Comparison of ENCODE assay signal across 8 mouse cellular contexts in genomic region chr19:36534011-36534765, GRCm38 (mm10). TPM values are rescaled to one million over a fixed set of nuclear protein-coding genes. Genes with fewer than 3 reads are reported as not detected.
DNase-seq lines count a peak whose midpoint lies in the region; ATAC-seq and TF ChIP-seq lines count a peak whose summit lies in the region.

No protein-coding gene starts in this region.

- no peak for TF ChIP-seq POLR2A in spleen, adult 2 months (IDR thresholded peaks at IDR 0.05; ENCODE audit: low read depth, low read length)

- WGBS in spleen, adult 2 months = 6% methylated on average over 17 of the region's 17 CpGs
- WGBS in heart, embryonic 13.5 days = 42% methylated on average over 17 of the region's 17 CpGs
- WGBS in kidney, postnatal 0 days = 22% methylated on average over 17 of the region's 17 CpGs
- 30% methylated on average over 17 of the region's 17 CpGs for WGBS in lung, postnatal 0 days

- no peak for TF ChIP-seq EP300 in lung, postnatal 0 days (IDR thresholded peaks at IDR 0.05)

- H3K9me3 ChIP-seq in heart, embryonic 13.5 days = no peaks in the 10 kb centered on the region
- no peaks in the 10 kb centered on the region for H3K9me3 ChIP-seq in kidney, postnatal 0 days (replicated peaks; ENCODE audit: low read length)
- no peaks in the 10 kb centered on the region for H3K9me3 ChIP-seq in lung, postnatal 0 days (ENCODE audit: low read length)

- peak in 1 of 2 experiments; percentile 8 for DNase-seq in spleen, adult 2 months (ENCODE audit: low read depth in 1 of 2, low spot score in 2 of 2)
- DNase-seq in spleen, postnatal 4 days (ENCODE audit: low spot score in 2 of 2) = no peak
- DNase-seq in cerebellum, postnatal 25 days = peak; percentile 63 to 73
- DNase-seq in kidney, postnatal 0 days (ENCODE audit: low spot score) = peak; percentile 81
- peak; percentile 73 for DNase-seq in lung, postnatal 0 days (ENCODE audit: low spot score)
- peak; percentile 24 for DNase-seq in right cerebral cortex, postnatal 4 days
- no peak for DNase-seq in urinary bladder, postnatal 4 days (ENCODE audit: low spot score in 2 of 2)

- H3K9ac ChIP-seq in heart, embryonic 13.5 days = peak overlapping the region; percentile 62
- 0 out of 2 replicates have a peak overlapping the region, but pooled peaks have one; percentile 27 for H3K9ac ChIP-seq in kidney, postnatal 0 days (ENCODE audit: low read depth, low read length)
- H3K9ac ChIP-seq in lung, postnatal 0 days (replicated peaks; ENCODE audit: low read depth) = no peak overlapping the region

- H3K4me3 ChIP-seq in spleen, adult 2 months (ENCODE audit: extremely low read depth, insufficient read depth, insufficient read length) = peak overlapping the region; percentile 23; the same call in 1 of the 2 replicates
- peak overlapping the region; percentile 8 for H3K4me3 ChIP-seq in heart, embryonic 13.5 days
- H3K4me3 ChIP-seq in kidney, postnatal 0 days (replicated peaks; ENCODE audit: low read depth, low read length) = peak overlapping the region; percentile 14; the same call in 1 of the 2 replicates
- H3K4me3 ChIP-seq in lung, postnatal 0 days (ENCODE audit: low read depth, low read length) = peak overlapping the region; percentile 3; the same call in 1 of the 2 replicates

- H3K4me2 ChIP-seq in heart, embryonic 13.5 days = peak overlapping the region; percentile 57
- H3K4me2 ChIP-seq in kidney, postnatal 0 days (ENCODE audit: low read length) = peak overlapping the region; percentile 54
- peak overlapping the region; percentile 49 for H3K4me2 ChIP-seq in lung, postnatal 0 days (replicated peaks; ENCODE audit: low read depth, low read length)

- H3K36me3 ChIP-seq in spleen, adult 2 months (ENCODE audit: control insufficient read depth, insufficient read depth, low read length) = no peaks in the 10 kb centered on the region
- no peaks in the 10 kb centered on the region for H3K36me3 ChIP-seq in heart, embryonic 13.5 days
- no peaks in the 10 kb centered on the region for H3K36me3 ChIP-seq in kidney, postnatal 0 days (ENCODE audit: insufficient read depth, low read length)
- no peaks in the 10 kb centered on the region for H3K36me3 ChIP-seq in lung, postnatal 0 days (ENCODE audit: insufficient read depth, low read length)

- TF ChIP-seq CTCF in spleen, adult 2 months (IDR thresholded peaks at IDR 0.05; ENCODE audit: extremely low read depth, insufficient read depth, insufficient read length, insufficient replicate concordance) = no peak
- TF ChIP-seq CTCF in kidney, postnatal 0 days (IDR thresholded peaks at IDR 0.05; ENCODE audit: low read depth) = no peak
- no peak for TF ChIP-seq CTCF in lung, postnatal 0 days (IDR thresholded peaks at IDR 0.05)

- H3K27me3 ChIP-seq in spleen, adult 2 months (ENCODE audit: control insufficient read depth, insufficient read depth, low read length) = no peaks in the 10 kb centered on the region
- peaks cover 10% of the 10 kb centered on the region for H3K27me3 ChIP-seq in heart, embryonic 13.5 days (replicated peaks)
- no peaks in the 10 kb centered on the region for H3K27me3 ChIP-seq in kidney, postnatal 0 days (ENCODE audit: insufficient read depth, low read length)
- H3K27me3 ChIP-seq in lung, postnatal 0 days (replicated peaks; ENCODE audit: insufficient read depth, low read length) = no peaks in the 10 kb centered on the region

- ATAC-seq in heart, embryonic 13.5 days (ENCODE audit: extremely low read depth, insufficient number of reproducible peaks, low FRiP score, low TSS enrichment) = no peak
- ATAC-seq in kidney, postnatal 0 days (replicated peaks; ENCODE audit: low FRiP score, low read depth) = peak; percentile 71
- ATAC-seq in lung, postnatal 0 days = peak; percentile 57

- peak overlapping the region; percentile 59 for H3K27ac ChIP-seq in spleen, adult 2 months (ENCODE audit: insufficient read depth, low read length)
- peak overlapping the region; percentile 53 for H3K27ac ChIP-seq in heart, embryonic 13.5 days (replicated peaks)
- no peak overlapping the region for H3K27ac ChIP-seq in kidney, postnatal 0 days
- no peak overlapping the region for H3K27ac ChIP-seq in lung, postnatal 0 days (ENCODE audit: low read length)

- no peaks in the 10 kb centered on the region; the same call in none of the 2 replicates for H3K4me1 ChIP-seq in spleen, adult 2 months (ENCODE audit: control insufficient read depth, insufficient read depth, insufficient read length)
- H3K4me1 ChIP-seq in heart, embryonic 13.5 days = peaks cover 19% of the 10 kb centered on the region
- H3K4me1 ChIP-seq in kidney, postnatal 0 days (replicated peaks; ENCODE audit: insufficient read depth, low read length) = 0 out of 2 replicates have a peak, but pooled peaks cover 5% of the 10 kb centered on the region
- H3K4me1 ChIP-seq in lung, postnatal 0 days (ENCODE audit: insufficient read depth, low read depth, low read length) = 0 out of 2 replicates have a peak, but pooled peaks cover 5% of the 10 kb centered on the region

RNA-seq across cellular contexts. Expression of gene Hectd2, which starts 20.3 kb away (rescaled TPM):
- 0.28 and 0.35 TPM in 2 replicates for polyA plus RNA-seq in spleen, adult 2 months (2012; rRNA removed)
- 6.0 and 6.1 TPM in 2 replicates for polyA plus RNA-seq in heart, embryonic 13.5 days (2015; fragmentation: Nextera tagmentation; extraction: Ambion mirVana)
- 2.0 and 2.4 TPM in 2 replicates for polyA plus RNA-seq in kidney, postnatal 0 days (2015; fragmentation: Nextera tagmentation; extraction: Ambion mirVana)
- polyA plus RNA-seq in lung, postnatal 0 days (2015; fragmentation: Nextera tagmentation; extraction: Ambion mirVana) = 1.4 and 1.6 TPM in 2 replicates

Comparison
In these comparisons a context has a peak if more than half of its experiments do, and no peak if none do; other contexts are left out.
1. DNase-seq: peak in cerebellum, postnatal 25 days (2 of 2), kidney, postnatal 0 days (single experiment), lung, postnatal 0 days (single experiment) and right cerebral cortex, postnatal 4 days (single experiment); none in spleen, postnatal 4 days (0 of 2) and urinary bladder, postnatal 4 days (0 of 2).
2. H3K27ac ChIP-seq: peak in spleen, adult 2 months (single experiment) and heart, embryonic 13.5 days (single experiment); none in kidney, postnatal 0 days (single experiment) and lung, postnatal 0 days (single experiment).
3. Peak in every context shown above with its lines, with median percentiles within 50 percentile points of each other: H3K4me3 ChIP-seq and H3K4me2 ChIP-seq.